Mouse (Mus musculus) gastrocnemius, postnatal 10 days (tissue): Measurements from ENCODE around the gene Rsph9. TPM values are rescaled to one million over a fixed set of nuclear protein-coding genes. Genes with fewer than 3 reads are reported as not detected.

Experiments
- DNase-seq: peaks from one replicate; pipeline ENCODE4 v3.0.0; 2021; ENCODE audit warnings: mixed read lengths
- total RNA-seq, 2 experiments: library from RNA; stranded (reverse); gene quantifications; 2 replicates each; pipeline ENCODE4 v1.2.3; 2021

Gene Rsph9
- total RNA-seq, 2 experiments from 2014 or later: 0.49 to 0.84 TPM

DNA sequence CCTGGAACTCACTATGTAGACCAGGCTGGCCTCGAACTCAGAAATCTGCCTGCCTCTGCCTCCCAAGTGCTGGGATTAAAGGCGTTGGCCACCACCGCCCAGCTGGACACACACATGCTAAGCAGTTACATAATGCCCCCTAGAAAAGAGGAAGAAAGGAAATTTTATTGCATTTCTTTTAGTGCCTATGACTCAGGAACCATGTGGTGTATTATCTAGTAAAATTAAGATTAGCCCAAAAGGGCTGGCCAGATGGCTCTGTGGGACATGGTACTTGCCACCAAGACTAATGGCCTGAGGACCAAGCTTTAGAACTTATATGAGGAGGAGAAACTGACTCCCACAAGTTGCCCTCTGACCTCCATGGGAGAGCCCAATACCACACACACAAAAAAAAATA is 4.1 kb downstream of the Rsph9 start:
- DNase-seq: no peak

DNA sequence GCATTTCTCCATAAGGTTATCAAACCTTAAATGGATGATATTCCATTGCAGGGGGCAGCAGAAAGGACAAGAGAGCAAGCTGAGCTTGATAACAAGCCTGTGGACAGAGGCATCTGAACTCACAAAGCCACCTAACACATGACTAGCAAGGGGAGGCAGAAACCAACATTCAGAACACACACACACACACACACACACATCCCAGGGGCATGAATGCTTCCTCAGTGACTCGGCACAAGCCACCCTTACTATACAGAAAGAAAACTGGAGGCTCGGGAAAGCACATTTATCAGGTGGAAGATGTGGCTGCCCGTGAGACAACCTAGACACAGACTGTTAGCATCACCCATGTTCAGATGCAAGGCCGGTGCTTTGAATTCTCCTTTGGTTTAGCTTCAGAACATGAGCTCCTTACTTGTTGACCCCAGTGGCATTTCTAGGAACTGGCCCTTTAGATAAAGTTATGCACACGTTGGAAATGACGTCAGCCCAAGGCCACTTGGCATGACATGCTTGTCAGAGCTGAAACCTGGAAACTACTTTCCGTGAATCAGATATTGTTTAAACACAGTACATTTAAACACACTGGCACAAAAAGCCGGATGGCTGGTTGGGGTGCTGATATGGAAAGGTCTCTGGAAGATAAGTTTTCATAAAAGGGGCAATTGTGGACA is 5.3 kb downstream of the Rsph9 start:
- DNase-seq: no peak

DNA sequence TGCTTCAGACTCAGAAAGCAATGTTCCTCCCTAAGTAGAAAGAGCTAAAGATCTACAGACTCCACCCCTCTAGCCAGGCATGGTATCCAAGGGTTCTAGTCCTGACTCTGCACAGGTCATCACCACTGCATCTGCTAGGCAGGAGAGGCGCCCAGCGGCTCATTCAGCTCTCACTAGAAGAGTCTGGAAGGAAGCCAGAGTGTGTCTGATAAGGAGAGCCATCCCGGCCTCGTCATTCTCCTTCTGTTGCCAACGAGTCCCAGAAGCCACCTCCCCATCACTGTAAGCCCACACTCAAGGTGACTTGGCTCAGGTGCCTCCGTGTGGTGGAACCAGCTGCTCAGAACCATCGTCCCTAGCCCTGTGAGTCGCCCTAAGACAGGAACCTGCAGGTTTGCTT is 11.2 kb downstream of the Rsph9 start:
- no peak for DNase-seq

DNA sequence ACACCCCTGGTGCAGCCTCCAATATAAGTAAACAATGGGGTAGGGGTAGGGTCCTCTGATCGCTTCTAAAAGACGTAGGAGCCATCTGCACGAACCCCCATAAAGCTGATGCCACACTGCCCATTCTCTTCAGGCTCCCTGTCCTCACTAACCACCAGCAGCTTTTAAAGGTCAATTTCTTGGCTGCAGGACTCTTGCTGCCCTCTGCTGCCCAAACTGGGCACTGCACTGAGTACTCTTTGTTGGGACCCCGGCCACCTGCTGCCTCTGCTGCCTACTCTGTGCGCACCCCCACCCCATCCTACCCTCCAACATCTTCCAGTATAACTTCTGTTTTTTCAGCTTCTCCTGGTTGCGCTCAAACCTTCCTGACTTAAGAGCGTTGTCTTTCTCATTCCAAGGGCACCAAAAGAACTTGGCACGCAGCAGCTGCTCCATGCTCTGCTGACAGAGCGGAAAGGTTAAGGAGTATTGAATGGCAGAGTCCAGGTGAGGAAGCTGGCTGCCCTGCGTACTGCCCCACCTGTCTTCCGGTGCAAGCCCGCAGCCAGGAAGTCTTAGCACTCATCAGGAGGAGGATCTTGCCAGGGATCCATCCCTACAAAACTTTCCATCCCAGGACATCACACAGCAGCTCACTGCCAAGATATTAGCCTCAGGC is 11.8 kb downstream of the Rsph9 start:
- peak; percentile 86 for DNase-seq

DNA sequence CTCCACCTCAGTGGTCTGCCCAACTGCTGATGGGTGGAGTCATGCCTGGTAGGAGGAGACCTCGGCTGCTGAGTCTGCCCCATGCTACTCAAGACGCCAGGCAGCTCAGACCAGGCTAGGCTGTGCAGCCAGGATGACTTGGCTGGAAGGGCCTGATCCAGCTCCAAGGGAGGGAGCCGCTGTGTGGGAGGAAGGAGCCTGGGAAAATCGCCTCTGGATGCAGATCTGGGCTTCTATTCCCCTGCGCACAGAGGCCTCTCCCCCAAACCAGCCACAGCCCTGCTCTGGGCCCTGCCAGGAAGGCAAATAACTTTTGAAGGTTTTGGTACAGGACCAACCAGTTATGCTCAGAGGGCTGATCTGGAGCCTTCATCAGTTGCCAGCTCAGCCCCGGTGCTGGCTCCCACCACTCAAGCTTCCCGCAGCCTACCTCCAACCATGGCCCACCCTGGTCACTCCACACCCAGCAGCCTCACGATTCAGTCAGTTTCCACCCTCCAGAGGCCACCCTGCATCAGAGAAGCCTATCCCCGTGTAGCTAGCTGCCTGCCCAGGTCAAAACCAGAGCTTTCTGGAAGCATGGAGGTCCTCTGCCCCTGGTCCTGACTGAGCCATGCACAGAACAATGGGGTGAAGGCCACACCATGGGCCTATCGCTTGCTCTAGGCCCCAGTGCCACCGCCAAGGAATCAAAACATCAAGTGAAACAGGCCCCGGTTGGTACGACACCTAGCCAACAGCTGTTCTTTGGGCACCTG is 14.1 kb downstream of the Rsph9 start:
- DNase-seq: peak; percentile 59

DNA sequence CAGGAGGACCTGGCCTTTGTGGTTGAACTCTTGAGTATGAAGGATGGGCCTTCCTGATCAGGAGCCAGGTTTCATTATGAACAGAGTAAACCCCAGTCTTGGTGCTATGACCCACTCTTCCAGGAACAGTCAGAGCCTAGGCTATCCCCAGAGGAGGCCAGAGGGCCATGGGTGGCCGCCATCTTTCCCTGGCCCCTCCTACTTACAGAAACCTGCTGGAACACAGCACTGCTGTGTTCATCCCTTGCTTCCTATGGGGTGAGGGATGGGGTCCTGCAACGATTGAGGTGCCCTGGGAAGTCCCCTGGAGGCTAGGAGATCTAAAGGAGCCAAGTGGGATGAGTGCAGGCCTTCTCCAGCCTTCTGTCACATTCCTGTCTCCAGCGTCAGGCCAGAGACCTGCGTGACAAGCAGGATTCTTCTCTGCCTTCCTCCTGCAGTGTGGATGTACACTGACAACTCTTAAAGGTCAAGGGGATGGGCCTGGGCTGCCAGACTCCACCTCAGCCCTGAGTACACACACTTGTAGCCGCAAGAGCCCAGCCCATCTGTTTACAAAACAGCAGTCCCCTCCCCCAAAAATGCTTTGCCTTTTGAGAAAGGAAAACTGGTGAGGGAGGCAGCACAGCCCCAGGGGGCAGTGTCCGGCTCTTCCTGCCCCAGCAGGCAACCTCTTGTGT is 16.1 kb downstream of the Rsph9 start:
- no peak for DNase-seq

DNA sequence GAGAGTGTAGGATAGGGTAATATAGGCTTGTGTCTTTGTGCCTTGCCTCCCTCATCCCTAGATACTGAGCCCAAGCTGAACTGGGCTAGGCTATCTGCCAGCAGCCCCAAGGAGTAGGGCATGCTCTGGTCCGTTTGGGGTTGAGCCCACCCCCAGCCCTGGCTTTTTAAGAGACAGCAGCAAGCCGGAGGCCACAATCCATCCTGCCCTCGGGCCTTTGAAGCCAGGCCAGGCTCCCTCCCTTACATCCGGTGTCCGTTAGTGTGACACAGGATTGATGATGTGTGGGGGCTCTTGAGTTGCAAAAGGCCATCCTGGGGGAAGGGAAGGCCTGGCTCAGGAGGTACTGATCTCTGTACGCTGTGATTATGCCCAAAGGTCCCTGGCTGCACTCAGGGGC is 17.4 kb downstream of the Rsph9 start:
- DNase-seq: no peak

DNA sequence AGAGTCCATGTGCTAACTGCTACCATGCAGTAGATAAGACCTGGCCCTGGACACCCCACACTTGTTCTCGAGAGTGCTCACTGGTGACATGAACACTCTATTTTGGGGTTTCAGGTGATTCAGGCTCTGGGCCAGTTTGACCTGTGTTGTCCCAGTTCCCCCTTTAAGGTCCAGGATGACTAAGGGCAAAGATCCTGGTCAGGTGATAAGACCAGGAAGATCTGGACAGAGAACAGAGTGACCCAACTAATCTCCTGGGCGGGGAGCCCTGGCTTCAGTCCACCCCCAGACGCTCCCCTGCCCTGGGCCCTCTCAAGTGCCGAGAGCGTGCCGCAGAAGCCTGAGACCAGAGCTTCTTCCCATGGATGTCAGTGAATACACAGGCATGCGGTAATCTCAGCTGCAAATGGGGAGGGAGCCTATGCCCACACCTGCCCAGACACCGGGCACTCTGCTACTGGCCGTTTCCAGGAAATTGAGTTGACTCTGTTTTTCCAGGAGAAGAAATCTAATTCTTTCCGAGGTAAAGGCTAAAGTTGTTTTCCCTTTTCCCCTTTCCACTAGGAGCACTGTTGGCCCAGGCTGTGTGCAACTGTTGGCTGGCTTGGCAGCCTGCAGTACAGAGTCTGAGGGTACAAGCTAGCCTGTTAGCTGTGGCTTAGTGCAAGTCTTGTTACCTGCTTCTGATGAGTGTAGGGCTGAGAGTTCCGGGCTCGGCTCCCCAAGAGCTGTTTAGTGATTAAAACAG is 19.9 kb downstream of the Rsph9 start:
- no peak for DNase-seq

DNA sequence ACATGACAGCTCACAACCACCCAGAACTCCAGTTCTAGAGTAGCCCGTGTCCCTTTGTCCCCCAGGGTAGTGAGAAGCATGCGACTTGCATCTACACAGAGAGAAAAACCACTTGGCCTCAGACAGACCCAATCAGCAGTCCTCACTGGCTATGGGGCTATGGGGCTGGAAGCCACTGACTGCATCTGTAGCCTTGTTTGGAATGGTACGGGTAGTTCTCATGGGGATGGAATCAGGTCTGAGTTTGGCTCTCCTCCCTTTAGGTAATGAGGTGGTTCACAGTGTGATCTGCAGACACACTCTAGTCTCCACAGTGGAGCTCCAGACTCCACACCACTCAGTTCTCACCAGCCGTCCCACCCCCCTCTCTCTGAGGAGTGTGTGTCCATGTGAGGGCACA is 20.7 kb downstream of the Rsph9 start:
- DNase-seq: no peak

DNA sequence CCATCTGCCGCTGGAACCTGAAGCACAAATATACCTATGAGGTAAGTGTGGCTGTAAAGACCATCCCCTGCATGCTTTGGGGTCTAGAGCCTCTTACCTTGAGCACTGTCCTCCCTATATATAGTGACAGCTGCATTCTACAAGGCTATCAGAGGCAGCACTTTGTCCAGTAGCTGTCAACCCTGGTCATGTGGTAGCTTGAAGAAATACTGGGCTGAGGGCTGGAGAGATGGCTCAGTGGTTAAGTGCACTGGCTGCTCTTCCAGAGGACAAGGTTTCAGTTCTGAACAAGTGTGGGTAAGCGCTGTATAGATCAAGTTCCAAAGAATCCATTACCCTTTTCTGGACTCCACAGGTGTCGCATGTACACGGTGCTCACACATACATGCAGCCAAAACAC is 21.2 kb downstream of the Rsph9 start:
- no peak for DNase-seq

DNA sequence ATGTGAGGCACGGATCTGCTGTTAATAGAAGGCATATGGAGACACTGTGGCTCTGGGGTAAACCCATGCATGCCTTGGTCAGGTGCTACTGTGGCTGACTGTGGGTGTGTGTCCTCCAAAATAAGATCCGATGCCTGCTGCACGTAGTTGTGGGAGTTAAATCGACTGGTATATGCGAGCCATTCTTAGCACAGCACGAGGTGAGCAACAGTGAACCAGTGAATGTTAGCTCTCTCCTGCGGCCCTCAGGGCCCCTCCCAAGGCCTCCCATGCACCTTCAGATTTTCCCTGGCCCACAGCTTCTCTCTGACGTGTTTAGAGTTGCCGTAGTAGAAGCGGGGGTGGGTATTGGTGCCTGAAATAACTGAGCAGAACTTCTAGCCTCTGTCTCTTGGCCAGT is 24.4 kb downstream of the Rsph9 start:
- no peak for DNase-seq

DNA sequence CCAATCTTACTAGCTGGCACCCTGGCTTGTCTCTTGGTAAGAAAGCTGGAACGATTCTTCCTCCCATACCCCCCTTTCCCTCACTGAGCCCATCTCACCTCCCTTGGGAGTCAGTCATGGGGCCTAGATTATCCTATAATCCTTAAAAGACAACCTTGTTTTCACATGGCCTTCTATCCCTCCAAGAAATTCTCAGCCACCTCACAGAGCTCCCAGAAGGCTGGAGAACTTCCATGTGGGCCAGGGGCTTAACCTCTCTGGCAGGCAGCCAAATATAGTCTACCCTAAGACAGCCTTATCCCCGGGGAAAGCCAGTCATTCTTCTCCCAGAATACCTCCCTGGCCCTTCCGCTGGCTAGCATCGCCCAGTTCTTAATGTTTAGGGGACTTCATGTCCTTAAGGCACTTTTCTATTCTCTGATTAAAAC is 25.6 kb downstream of the Rsph9 start:
- DNase-seq: no peak

DNA sequence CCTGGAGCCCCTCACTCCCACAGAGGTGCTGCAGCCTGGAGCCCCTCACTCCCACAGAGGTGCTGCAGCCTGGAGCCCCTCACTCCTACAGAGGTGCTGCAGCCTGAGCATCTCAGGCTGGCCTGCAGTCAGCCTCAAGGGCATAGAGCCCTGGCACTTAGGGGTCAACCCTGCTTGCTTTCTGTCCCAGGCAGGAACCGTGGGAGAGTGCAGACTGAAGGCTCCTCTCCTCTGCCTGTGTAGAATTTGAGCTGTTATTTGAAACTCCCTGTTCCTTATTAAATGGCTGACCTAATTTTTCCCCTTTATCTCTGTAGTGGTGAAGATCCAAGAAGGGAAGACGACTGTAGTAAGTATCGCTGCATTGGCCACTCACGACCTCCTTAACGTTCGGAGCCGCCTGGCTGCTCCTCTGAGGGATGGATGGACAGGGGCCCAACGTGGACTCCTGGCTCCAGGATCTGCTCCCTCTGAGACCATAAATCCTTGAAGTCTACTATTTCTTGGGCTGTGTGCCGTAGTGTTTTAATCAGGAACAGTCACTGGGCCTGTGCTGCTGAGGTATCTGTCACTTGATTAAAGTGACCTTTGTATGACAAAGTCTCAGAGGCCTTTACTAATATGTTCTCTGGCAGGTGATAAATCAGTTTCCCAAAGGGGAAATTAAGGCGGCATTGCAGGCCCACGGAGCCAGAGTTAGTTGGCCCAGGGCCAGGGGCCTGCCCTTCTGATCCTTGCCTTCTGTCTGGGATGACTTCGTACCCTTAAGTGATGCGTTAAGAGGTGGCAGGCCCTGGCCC is 26.2 kb downstream of the Rsph9 start:
- DNase-seq: no peak

DNA sequence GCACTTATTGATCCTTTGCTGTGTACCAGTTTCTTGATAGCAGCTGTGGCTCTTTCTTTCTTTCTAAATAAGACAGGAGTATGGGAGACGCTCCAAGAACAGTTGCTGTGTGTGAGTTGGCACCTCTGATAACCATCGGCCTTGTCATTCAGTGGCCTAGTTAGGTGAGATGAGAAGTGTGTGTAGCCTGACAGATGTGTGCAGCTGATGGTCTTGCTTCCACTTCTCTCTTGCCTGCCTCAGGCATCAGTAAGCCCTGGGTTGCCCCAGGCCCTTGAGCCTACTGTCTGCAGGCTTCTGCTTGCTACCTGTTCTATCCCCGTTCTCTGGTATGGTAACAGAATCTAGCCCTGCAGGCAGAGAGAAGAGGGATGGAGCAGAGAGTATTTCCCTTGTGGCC is 27.1 kb downstream of the Rsph9 start:
- no peak for DNase-seq

DNA sequence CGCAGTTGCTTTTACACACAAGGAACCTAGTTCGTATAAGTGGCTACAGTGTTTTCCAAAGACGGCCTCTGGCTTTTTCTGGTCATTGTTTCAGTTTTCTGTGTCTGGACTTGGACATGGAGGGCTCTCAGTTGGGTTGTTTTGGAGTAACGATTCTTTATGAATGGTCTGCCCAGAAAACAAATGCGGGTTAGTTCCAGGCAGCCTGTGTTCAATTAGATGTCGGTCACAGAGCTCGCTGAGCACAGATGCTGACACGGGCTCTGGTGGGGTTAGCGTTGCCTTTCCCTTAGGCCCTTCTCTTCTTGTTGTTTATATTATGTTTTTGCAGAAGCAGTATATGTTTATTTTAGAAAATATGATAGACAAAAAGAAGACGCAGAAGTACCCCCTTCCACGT is 27.9 kb downstream of the Rsph9 start:
- no peak for DNase-seq

DNA sequence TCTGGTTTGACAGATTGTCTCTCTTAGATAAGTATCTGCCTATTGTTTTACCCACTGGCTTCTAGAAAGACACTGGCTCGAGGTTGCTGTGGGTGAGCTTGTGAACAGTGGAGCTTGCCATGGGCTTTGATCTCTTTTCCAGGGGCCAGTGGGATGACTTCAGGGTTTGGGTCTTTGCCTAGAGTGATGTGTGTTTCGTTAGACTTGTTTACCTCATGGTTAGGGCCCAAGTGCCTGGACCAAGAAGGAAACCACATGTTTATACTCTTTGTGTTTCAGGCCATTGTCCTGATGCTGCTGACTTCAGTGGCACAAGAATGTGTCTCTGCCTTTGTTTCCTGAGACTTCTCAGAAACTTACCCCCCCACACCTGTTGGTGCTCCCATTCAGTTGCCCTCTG is 28.5 kb downstream of the Rsph9 start:
- DNase-seq: no peak

DNA sequence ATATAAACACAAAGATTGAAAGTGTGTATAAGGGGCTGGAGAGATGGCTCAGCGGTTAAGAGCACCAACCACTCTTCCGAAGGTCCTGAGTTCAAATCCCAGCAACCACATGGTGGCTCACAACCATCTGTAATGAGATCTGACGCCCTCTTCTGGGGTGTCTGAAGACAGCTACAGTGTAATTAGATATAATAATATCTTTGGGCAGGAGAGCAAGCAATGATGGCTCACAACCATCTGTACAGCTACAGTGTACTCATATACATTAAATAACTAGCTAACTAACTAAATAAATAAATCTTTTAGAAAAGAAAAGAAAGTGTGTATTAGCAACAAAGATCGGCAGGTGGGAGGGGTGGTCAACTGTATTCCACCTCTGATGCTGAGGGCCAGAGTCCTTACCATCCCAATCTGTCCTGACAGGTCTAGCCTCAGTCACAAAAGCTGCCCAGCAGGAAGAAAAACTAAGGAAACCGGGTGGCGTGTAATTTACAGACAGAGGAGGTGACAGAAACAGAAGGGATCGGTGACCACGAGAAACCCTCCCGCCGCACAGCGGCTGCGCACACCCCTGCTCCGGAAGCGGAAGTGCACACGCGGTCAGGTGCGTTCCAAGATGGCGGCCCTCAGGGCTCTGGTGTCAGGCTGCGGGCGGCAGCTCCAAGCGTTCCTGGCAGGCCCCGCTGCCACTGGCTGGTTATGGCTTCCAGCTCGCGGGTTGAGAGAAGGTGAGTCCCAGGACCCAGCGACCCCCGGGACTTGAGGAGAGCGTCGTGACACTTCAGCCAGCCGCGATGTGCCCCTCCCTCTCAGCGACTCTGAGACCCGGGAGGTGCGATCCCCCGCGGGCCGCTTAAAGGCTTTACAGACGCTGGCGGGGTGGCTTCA is 33.4 kb downstream of the Rsph9 start, which contains the start of gene Mrps18a:
Gene Mrps18a, plus strand, starts transcription at position 585 of the 888 bp plus-strand sequence.
- peak; percentile 85 for DNase-seq

DNA sequence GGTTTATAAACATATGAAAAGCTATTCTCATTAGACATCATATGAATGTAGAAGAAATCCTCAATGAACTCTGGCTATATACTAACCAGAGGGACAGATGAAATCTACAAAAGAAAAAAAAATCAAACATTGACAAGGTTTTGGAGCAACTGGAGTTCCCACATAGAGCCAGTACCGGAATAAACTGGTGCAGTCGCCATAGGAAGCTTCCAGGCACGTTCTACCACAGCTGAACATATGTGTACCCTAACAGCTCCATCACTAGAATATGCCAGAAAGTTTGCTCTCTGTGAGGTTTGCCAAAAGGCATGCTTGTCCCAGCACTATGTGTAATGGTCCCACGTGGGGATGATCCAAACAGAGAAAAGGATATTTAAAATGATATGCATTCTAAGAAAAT is 35.7 kb downstream of the Rsph9 start:
- no peak for DNase-seq

DNA sequence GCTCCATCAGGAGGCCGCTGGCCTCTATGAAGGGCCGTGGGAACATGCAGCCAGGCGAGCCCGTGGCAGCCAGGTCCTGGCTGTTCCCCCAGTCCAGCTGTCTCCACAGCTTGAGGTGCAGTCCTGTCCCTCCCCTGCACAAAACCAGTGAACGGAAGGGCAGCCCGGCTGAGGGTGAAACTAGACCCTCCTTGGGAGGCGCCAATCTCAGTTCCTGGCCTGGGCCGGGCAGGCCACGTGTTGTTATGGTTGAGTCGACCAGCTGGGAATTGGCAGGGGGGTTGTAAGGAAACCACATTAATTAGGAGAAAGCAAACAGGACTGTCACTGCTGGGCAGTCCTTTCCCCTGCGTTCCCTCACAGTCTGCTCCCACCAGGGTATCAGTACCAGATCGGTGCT is 39.5 kb downstream of the Rsph9 start:
- peak; percentile 69 for DNase-seq

DNA sequence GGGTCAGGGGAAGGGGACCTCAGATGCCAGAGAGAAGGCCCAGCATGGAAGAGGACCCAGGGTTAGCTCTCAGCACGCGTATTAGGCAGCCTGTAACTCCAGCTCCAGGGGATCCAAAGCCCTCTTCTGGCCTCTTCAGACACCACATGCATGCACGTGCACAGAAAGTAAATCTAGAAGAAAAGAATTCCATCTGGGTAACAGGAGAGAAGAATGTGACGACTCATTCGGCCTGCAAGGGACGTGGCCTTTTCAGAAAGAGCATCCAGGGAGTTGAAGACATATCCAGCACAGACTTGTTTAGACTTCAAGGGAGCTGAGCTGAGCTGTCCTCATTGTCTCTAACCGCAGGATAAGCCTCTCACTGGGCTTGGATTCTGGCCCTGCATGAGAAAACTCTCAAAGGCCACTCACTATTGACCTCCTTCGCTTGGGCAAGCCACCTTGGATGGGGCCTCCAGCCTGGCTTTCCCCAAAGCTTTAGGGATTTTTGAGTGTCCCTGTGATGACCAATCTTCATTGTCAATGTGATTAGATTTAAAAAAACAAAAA is 41.3 kb downstream of the Rsph9 start:
- no peak for DNase-seq
